Mouse (Mus musculus) left cerebral cortex, postnatal 14 days (tissue): ENCODE results near the gene Nell2. TPM values are rescaled to one million over a fixed set of nuclear protein-coding genes. Genes with fewer than 3 reads are reported as not detected.

Experiments used
- DNase-seq, 2 experiments: peaks; one replicate each; pipeline ENCODE4 v3.0.0; 2021 to 2022; ENCODE audit warnings: low spot score in 2 of 2, mixed read lengths in 1 of 2
- intact Hi-C: fragments of 180-260 bp; cut with DNase I; formaldehyde crosslinking; loops from one replicate; pipeline ENCODE4 v1.15.1; 2025
- total RNA-seq, 2 experiments: library from RNA; stranded (reverse); gene quantifications; 2 replicates each; pipeline ENCODE4 v1.2.3; 2021

The Nell2 gene
- total RNA-seq, 2 experiments from 2014 or later = 581 to 600 TPM

DNA sequence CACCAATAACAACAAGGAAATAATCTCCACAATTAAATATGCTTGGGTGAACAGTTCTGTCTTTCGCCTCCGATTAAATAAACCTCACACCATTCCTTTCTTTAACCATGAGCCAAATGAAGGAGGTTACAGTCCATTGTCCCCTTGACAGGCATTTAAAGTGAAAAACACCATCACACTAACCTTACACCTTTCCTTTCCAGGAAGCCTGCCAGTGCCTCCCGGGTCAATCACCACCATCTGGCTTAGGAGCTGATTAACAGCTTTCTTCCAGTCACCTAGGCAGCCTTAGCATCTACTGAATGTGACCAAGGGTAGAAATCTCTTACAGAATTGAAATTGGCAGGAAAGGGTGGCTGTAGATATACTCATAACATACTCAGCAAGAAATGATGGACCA is 371.5 kb downstream of the Nell2 start:
- intact Hi-C loops = no loop called here
- no peak for DNase-seq

DNA sequence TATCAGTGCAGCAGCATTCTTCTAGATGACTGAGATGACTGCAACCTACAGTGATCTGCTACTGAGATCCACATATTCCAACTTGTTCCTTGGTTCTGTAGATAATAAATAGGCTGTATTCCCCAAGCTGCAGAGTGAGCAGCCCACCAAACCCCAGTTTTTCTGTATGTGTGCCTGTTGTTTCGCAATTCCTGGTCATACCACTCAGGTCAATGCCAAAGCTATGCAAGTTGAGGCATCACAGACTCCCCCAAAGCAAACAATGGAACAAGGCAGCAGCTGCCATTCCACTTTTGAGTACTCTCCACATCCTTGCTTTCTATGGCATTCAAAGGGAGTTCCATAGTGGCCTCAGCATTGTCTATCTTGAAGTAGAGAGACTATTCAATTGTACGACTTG is 383.2 kb downstream of the Nell2 start:
- intact Hi-C loops = no loop called here

DNA sequence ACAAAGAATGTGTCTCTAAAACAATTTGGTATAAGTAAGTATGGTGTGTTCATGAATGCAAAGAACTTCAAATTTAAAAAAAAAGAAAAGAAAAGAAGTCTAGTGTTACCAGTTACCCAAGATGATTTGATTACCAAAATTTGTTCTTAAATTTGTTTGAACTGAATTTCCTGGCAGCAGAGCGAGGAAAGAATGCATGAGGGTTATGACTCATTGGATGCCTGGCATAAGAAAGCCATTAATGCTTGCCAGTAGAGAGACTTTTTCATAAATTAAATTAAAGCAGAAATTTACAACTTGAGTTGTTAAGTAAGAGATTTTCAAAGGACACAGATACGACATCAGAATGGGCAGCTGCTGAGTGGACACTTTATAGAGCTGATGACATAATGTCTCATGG is 384.2 kb downstream of the Nell2 start:
- intact Hi-C loops = no loop called here

More for the DNA sequence above, 383.2 kb downstream of the Nell2 start:
- DNase-seq = no peak

DNA sequence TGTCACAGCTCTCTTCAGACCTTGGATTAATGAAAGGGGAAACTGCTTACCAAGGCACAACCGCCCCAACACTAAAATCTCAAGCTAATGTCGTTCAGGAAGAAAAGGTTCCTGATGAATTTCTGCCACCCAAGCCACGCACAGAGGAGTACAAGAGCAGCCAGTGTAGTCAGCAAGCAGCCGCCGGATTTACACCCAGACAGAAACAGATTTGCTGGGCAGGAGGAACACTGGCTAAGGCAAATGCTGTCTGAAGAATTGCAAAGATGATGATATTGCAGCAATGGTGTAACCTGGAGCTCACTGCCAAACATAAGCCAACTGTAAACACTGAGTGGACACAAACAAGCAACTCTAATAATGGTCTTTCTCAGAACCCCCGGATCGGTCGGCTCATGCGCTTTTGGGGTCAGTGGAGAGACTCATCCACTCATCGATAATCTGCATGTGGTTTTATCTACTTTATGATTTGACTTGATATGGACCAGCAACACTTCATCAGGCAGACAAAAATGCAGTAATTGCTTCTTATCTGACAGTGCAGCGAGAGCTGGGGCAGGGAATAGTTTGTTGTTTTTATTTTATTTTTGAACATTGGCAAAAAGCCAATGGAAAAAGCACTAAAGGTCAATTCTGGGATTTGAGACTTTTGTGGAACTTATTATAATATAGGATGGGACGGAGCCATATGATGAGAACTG is 389.5 kb downstream of the Nell2 start:
- no peak for DNase-seq
- intact Hi-C loops = no loop called here

More for the DNA sequence above, 384.2 kb downstream of the Nell2 start:
- no peak for DNase-seq

DNA sequence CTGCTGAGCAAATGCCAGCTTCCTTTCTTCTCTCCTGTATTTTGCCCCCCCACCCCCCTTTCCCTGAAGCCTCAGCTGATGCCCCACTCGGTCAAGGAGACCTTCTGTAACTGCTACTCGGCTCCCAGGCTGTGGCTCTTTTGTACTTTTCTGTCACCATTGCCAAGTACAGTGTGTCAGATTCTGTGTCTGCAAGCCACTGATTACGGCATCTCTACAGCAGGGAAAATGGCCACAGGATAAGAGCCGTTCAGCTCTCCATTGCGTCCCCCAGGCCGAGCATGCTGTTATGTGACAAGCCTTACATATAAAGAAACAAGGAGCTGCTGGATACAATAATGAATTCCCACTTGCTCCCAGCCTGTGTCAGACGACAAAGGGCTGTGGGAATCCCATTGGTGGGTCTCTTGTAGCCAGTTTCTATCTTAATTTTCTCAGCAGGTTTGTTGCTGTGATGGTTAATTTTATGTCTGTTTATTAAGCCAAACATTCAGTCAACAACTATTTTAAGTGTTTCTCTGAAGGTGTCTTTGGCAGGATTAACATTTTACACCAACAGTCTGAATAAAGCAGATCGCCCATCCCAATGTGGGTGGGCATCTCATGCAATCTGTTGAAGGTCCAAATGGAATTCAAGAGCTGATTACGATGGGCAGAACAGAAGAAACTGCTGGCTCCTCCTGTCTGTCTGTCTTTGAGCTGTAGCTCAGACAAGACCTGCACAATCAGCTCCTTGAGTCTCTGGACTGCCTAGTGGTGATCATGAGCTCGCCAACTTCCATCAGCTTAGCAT is 391.1 kb downstream of the Nell2 start:
- DNase-seq = peak; percentile 18 to 26
- intact Hi-C loops = no loop called here

DNA sequence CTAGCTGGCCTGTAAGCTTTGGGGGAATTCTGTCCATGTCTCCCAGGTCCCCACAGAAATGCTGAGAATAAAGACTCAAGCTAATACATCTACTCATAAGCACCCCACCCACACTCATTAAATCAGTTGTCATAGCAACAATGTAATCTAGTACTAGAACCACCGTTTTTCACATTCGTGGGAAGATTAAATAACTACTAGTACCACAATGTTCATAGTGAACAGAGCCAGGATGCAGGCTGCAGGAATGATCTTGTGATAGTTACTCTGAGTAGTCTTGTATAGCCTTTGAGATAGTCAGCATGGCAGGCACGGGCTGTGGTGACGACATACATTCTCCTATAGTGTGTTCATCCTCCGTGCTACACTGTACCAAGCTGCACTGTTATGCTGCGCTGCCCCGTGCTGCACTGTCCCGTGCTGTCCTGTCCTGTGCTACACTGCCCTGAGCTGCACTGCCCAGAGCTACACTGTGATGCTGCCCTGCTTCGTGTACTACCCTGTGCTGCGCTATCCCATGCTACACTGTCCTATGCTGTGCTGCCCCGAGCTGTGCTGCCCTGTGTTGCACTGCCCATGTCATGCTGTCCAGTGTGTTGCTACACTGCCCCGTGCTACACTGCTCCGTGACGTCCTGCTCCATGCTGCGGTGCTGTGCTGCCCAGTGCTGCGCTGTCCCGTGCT is 392.3 kb downstream of the Nell2 start:
- DNase-seq = peak; percentile 16 to 72
- intact Hi-C loops = no loop called here

DNA sequence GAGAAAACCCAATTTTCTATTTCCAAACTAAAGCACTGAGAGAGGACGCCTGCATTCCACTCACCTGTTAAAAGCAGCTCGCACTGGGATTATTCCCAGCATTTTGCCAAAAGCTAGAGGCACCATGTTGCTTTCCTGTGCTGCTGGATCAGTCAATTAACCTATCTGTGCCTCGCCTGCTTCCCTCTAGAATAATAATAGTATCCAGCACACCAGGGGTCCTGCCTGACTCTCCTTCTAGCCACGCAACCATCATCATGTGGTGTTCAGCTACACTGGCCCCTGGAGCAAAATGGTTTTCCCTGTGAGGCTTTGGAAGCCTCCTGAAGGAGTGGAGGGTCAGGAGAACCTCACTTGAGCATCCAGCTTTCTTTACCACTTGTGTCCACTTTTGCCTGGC is 397.0 kb downstream of the Nell2 start:
- no peak for DNase-seq
- intact Hi-C loops = no loop called here

DNA sequence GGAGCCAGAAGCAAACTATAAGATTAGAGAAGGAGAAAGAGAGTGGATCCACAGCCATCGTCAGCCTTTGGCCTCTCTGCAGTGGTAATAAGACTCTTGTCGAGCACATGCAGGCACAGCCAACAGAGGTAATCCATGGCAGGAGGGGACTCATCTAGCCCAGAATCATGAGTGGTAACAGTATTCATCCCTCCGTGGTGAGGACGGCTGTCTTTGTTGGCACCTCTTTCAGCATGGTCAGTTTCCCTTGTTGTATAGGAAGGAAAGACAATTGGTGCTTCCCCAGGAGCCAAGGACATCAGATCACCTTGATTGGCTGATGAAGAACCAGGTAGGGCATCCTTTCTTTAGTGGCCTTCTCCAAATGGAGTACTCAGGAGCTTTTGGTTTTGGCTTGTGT is 419.7 kb downstream of the Nell2 start:
- intact Hi-C loops = no loop called here
- no peak for DNase-seq

DNA sequence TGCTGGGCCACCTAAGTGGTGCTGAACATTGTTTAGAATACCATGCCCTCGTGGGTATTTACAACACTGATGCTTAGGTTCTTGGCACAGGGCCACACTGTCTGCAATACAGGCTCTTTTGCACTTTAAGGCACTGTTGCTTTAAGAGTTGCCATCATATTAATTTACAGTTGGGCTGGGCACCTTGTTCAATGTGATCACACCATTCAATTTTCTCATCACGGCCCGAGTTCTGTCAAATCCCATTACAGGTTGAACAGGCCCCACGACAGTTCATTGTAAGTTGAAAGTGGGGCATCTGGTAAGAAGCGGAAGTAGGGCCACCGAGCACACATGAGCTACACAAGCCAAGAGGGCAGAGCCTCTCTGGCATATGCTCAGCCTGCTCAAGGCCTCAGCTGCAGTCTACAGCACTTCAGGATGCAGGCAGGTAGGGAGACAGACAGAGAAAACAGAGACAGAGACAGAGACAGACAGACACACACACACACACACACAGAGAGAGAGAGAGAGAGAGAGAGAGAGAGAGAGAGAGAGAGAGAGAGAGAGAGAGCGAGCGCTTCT is 421.0 kb downstream of the Nell2 start:
- DNase-seq = no peak
- intact Hi-C loops = no loop called here

DNA sequence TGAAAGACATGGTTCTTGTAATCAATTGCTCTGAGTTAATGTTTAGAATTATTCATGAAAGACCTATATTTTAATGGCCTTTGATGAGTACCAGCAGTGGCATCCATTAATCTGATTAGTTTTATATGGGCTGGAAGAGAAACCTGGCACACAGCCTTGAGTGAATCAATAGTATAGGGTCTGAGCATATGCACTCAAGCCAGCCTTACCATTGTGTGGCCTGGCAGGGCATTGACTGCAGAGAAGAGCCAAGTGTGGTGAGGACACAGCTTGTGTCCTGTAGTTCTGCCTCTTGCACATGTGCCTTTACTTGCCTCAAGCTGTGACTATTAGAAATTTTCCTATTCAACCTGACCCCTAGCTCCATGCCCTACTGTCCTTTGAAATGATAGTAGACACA is 426.8 kb downstream of the Nell2 start:
- DNase-seq = no peak
- intact Hi-C loops = no loop called here

DNA sequence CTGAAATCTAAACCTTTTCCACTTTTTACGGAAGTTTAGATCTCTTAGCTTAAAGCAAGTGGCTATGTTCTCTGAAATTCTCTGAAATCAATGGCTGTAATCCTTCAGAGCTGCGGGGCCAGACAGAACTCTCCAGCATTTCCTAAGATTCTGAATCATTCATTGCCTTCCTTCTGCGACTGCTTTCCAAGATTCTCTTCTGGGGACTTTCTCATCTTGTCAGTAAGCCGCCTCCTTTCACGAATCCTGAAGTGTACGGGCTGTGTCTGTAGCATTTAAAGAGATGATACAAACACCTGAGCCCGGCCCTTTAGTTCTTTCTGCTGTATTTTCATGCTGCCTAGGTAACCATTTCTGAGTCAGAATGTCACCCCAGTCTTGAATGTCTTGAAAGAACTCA is 428.2 kb downstream of the Nell2 start:
- intact Hi-C loops = no loop called here
- DNase-seq = peak in 1 of 2 experiments; percentile 18

DNA sequence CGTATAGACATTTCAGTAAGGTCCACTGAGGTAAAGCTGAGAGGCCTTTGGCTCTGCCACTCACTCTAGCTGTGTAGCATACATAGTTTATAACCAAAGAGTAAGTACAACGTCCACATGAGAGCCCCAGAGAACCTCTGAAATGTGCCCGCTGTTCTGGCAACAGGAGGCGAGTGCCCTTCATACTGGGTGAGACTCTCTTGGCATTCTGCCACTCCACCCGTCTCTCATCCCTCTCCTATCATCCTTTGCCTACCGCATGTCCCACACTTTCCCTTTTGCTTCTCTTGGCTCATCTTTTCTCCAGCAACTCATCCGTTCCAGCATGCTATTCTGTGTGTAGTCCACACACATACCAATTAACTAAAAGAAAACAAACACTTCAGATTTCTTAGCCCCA is 442.4 kb downstream of the Nell2 start:
- intact Hi-C loops = no loop called here
- no peak for DNase-seq

DNA sequence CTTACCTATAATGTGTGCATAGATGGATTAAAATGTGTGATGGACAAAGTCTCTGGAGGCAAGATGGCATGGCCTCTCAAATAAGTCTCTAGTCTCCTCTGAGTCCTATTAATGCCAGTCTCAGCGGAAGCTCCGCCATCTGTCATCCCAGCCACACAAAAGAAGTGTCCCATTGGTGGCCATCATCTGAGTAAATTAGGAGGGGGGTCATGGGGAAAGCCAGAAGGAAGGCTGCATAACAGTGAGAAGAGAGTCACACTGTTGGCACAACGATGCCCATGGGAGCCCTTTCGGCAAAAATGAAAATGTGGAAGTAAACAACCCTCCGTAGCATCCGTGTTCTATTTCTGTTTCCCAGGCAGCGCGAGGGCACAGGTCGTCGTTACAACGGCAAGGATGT is 446.7 kb downstream of the Nell2 start:
- intact Hi-C loops = no loop called here
- DNase-seq = no peak

DNA sequence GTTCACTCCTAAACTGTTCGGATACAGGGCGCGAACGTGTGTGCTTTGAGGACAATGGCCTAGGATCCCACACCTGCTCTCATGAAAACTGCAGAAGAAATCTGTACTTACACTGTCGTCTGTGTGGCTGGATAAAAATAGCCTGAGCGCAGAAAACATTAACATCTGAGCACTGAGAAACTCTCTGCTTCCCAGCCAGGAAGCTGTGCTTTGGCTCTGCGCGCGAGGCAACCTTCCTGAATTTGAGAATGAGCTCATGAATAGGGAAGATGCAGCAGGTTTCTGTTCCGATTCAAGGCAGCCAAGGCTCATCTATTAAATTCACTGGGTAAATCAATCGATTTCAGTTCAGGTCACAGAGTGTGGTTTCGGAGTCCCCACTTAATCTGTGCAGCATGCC is 453.0 kb downstream of the Nell2 start:
- peak; percentile 61 to 77 for DNase-seq
- intact Hi-C loops = loop anchor here (10.0 kb wide), 1 partner anchor 301 kb away; no protein-coding TSS in a partner anchor

DNA sequence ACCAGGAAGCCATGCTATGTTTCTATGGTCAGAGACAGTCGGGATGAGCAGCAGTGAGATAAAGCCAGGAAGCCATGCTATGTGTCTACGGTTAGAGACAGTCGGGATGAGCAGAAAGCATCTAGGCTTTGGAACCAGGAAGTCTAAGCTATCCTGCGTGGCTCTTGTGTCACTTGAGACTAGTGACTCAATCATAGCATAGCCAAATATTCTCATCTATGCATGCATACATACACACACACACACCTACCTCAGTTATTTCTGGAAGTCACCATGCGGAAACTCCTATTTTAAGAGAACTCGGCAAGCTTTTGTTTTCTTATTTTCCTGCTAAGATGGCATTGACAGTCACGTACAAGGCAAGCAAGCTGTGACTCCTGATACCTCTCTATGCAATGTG is 457.5 kb downstream of the Nell2 start:
- DNase-seq = no peak
- intact Hi-C loops = loop anchor here (10.0 kb wide), 1 partner anchor 296 kb away; no protein-coding TSS in a partner anchor

DNA sequence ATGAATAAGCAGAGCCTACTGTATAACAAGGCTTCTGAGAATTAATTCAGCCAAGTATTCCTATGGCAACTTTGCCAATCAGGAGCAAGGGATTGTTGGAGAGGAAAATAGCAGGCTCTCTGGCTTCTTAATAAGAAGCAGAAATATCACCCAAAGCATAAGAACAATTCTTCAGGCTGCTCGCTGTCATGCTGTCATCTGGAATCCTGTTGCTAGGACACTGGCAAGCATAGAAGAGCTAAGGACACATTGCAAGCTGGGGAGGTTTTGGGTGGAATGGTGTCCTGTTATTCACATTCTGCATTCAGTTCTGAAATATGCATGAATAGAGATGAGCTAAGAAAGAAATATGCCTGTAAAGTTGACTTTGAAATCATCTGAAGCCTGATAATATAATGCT is 459.6 kb downstream of the Nell2 start:
- intact Hi-C loops = no loop called here
- DNase-seq = peak; percentile 47 to 61

DNA sequence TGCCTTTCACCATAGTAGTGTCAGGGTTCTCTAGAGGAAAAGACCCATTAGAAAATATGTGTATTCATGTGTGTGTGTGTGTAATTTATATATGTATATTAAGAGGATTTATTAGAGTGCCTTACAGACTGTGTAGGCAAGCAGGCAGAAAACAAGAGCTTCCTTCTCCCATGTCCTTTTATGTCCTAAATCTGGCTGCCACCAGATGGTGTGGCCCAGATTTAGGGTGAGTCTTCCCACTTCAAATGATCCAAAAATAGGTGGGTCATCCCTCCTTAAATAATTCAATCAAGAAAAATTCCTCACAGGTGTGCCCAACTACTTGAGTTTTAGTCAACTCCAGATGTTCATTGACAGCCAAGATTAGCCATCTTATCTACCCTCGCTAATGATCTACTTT is 460.3 kb downstream of the Nell2 start:
- DNase-seq = no peak
- intact Hi-C loops = no loop called here

DNA sequence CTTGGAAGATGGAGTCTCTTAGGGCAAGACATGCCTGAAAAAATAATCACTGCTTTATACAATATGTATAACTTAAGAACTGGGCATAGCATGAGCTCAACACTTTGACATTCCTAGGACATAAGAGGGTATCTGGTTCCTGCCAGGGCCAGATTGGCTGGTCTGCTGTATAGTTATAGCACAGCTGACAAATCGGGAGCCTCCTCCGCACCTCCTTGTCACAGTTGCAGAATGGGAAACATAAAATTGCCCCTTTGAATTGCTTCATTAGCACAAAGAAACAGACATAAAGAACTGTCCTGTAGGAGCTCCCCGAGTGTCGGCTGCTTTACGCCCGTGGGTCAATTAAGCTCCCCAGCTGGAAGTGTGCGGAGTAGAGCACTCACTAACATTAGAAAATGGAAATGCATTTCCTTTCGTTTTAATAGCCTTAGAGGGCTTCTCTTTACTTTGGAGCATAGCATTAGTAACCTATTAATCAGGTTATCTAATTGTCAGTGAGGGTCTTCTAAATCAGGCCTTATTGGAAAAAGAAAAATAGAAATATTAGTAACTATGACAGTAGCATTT is 473.2 kb downstream of the Nell2 start:
- DNase-seq = peak in 1 of 2 experiments; percentile 8
- intact Hi-C loops = no loop called here

DNA sequence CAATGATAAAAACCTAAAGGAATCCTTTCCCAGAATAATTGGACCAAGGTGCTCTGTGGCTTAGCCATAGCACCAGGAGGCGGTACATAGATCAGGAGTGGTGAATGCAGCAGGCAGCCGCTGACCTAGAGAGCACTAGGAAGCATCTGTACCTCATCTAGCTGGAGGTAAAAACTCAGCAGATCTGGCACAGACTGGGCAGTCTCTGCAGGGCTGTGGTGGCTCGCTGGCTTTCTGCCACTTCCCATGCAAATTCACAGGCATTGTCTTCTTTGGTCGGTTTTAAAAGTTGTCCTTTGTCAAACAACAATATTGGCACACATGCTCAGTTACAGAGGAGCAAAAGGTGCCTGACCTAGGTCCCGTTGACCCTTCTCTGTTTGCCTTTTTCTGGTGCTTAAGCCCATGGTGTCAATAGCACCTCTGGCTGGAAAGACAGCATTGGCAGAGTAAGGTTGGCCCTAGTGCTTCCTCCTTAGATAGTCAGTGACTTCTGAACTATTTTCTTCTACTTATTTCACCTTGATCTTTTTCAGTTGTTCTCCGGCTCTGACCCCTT is 479.1 kb downstream of the Nell2 start:
- intact Hi-C loops = no loop called here
- DNase-seq = no peak
